Comparison of ENCODE assay signal across 10 mouse cellular contexts in genomic region chr7:66165036-66165798, GRCm38 (mm10). TPM values are rescaled to one million over a fixed set of nuclear protein-coding genes. Genes with fewer than 3 reads are reported as not detected.
DNase-seq lines count a peak whose midpoint lies in the region; ATAC-seq and TF ChIP-seq lines count a peak whose summit lies in the region.
"Had no signal": no experiment of that assay in that cellular context is flagged by ENCODE, and none has a peak within 500 bp of the region (broad histone marks: within the 10 kb centered on the region; RNA-seq: fewer than 3 reads in every experiment).

No protein-coding gene starts in this region.

- H3K9me3 ChIP-seq in heart, embryonic 11.5 days (replicated peaks; ENCODE audit: control insufficient read depth, low read length): no peaks in the 10 kb centered on the region
- no peaks in the 10 kb centered on the region for H3K9me3 ChIP-seq in forebrain, embryonic 14.5 days (replicated peaks; ENCODE audit: control insufficient read depth, low read length)
- H3K9me3 ChIP-seq: megakaryocyte, embryonic 14.5 days had no signal

- WGBS in heart, embryonic 11.5 days (ENCODE audit: insufficient replicate concordance): 74% methylated on average over 5 of the region's 5 CpGs
- WGBS in forebrain, embryonic 14.5 days: 33% methylated on average over 5 of the region's 5 CpGs

- no peak for ATAC-seq in heart, embryonic 11.5 days (replicated peaks; ENCODE audit: insufficient number of reproducible peaks, low FRiP score, low TSS enrichment)
- peak; percentile 80 for ATAC-seq in forebrain, embryonic 14.5 days

- no peak overlapping the region for H3K9ac ChIP-seq in heart, embryonic 11.5 days (ENCODE audit: low read depth, low read length)
- no peak overlapping the region for H3K9ac ChIP-seq in forebrain, embryonic 14.5 days (ENCODE audit: low read length)

- no peak overlapping the region for H3K4me3 ChIP-seq in heart, embryonic 11.5 days (ENCODE audit: low read depth, low read length)
- no peak overlapping the region for H3K4me3 ChIP-seq in layer of hippocampus, adult 2 months
- no peak overlapping the region for H3K4me3 ChIP-seq in forebrain, embryonic 14.5 days (ENCODE audit: low read depth, low read length)
- H3K4me3 ChIP-seq: megakaryocyte, embryonic 14.5 days had no signal

- peaks cover 17% of the 10 kb centered on the region for H3K4me1 ChIP-seq in heart, embryonic 11.5 days (ENCODE audit: control insufficient read depth, insufficient read depth, low read length)
- peaks cover 20% of the 10 kb centered on the region for H3K4me1 ChIP-seq in forebrain, embryonic 14.5 days (ENCODE audit: control insufficient read depth, insufficient read depth, low read length)

- H3K27ac ChIP-seq in heart, embryonic 11.5 days (ENCODE audit: low read depth, low read length): 0 out of 2 replicates have a peak overlapping the region, but pooled peaks have one; percentile 29
- H3K27ac ChIP-seq in layer of hippocampus, adult 2 months: peak overlapping the region; percentile 2; the same call in 1 of the 2 replicates
- H3K27ac ChIP-seq in forebrain, embryonic 14.5 days (ENCODE audit: low read depth, low read length): peak overlapping the region; percentile 77; the same call in 1 of the 2 replicates

- no peaks in the 10 kb centered on the region for H3K27me3 ChIP-seq in heart, embryonic 11.5 days (ENCODE audit: control insufficient read depth, insufficient read depth, low read length)
- no peaks in the 10 kb centered on the region for H3K27me3 ChIP-seq in forebrain, embryonic 14.5 days (replicated peaks; ENCODE audit: control insufficient read depth, insufficient read depth, low read length)
- H3K27me3 ChIP-seq: megakaryocyte, embryonic 14.5 days had no signal

- no peak for TF ChIP-seq CTCF in layer of hippocampus, adult 2 months (conservative IDR thresholded peaks at IDR 0.05)

- 0 out of 2 replicates have a peak, but pooled peaks cover 3% of the 10 kb centered on the region for H3K36me3 ChIP-seq in heart, embryonic 11.5 days (ENCODE audit: control insufficient read depth, insufficient read depth, low read length)
- no peaks in the 10 kb centered on the region for H3K36me3 ChIP-seq in forebrain, embryonic 14.5 days (ENCODE audit: control insufficient read depth, insufficient read depth, low read length)

- intact Hi-C loops in heart, postnatal 36 days (cut with DNase I): no loop called here

- no peak overlapping the region; the same call in 1 of the 2 replicates for H3K4me2 ChIP-seq in heart, embryonic 11.5 days
- H3K4me2 ChIP-seq in forebrain, embryonic 14.5 days (ENCODE audit: low read length): no peak overlapping the region

- no peak for DNase-seq in heart, postnatal 36 days
- no peak for DNase-seq in layer of hippocampus, adult 2 months (ENCODE audit: low spot score in 2 of 2)
- DNase-seq in layer of hippocampus, postnatal 10 days (ENCODE audit: low spot score in 2 of 2): no peak
- peak; percentile 77 for DNase-seq in forebrain, embryonic 14.5 days (ENCODE audit: low spot score)
- DNase-seq in retina, embryonic 14.5 days (ENCODE audit: low spot score): peak; percentile 67
- no peak for DNase-seq in spleen, adult 12 weeks (ENCODE audit: low spot score)
- no peak for DNase-seq in left cerebral cortex, adult 8-10 months (ENCODE audit: low spot score in 2 of 2)
- DNase-seq: cerebellum, adult 9-11 months had no signal

RNA-seq across cellular contexts. Expression of gene Chsy1, which starts 55.9 kb away (rescaled TPM):
- polyA plus RNA-seq in heart, embryonic 11.5 days (2014; fragmentation: Nextera tagmentation; extraction: Ambion mirVana): 24.1 and 29.0 TPM in 2 replicates
- total RNA-seq in heart, postnatal 36 days (2021): 10 to 100 TPM; 12.2 to 16.0 TPM
- 10 to 100 TPM; 14.2 to 14.6 TPM for total RNA-seq in layer of hippocampus, adult 2 months (2021)
- total RNA-seq in layer of hippocampus, postnatal 10 days (2021): 10 to 100 TPM; 23.6 to 25.2 TPM
- 17.8 and 19.5 TPM in 2 replicates for polyA plus RNA-seq in forebrain, embryonic 14.5 days (2014; fragmentation: Nextera tagmentation; extraction: Ambion mirVana)
- total RNA-seq in left cerebral cortex, adult 8-10 months (2022): 10 to 100 TPM; 15.5 to 17.3 (median 16.6) TPM

Comparison
In these comparisons a context has a peak if more than half of its experiments do, and no peak if none do; other contexts are left out.
1. H3K27ac ChIP-seq: peak in every context shown above with its lines; median percentile 77 in forebrain, embryonic 14.5 days; 29 in heart, embryonic 11.5 days; 2 in layer of hippocampus, adult 2 months.
2. DNase-seq: peak in forebrain, embryonic 14.5 days (single experiment) and retina, embryonic 14.5 days (single experiment); none in heart, postnatal 36 days (0 of 2), layer of hippocampus, adult 2 months (0 of 2), layer of hippocampus, postnatal 10 days (0 of 2), spleen, adult 12 weeks (single experiment) and left cerebral cortex, adult 8-10 months (0 of 2).